Mouse (Mus musculus) heart, postnatal 36 days (tissue): ENCODE results near the gene Olfr1418. TPM values are rescaled to one million over a fixed set of nuclear protein-coding genes. Genes with fewer than 3 reads are reported as not detected.
"Not testable (repeated sequence)": the region's sequence is repeated elsewhere in the genome, so short reads cannot be mapped to it uniquely, and the experiment has no call there.

Source experiments
- DNase-seq, 2 experiments: peaks; one replicate each; pipeline ENCODE4 v3.0.0; 2021 to 2022
- intact Hi-C: fragments of 180-260 bp; cut with DNase I; formaldehyde crosslinking; loops from one replicate; pipeline ENCODE4 v1.15.1; 2025
- total RNA-seq, 2 experiments: library from RNA; stranded (reverse); gene quantifications; 2 replicates each; pipeline ENCODE4 v1.2.3; 2021

Olfr1418 gene
- not detected for total RNA-seq

- intact Hi-C loops: no loop called here
Observed at GRCm38 (mm10) chr19:11860966-11861365, at the start of gene Olfr1418. Olfr1418 (minus strand) TSS chr19:11861066.

GRCm38 (mm10) chr19:11886265-11886664, 25.4 kb upstream of the Olfr1418 start, which contains the start of gene Olfr1420:
Olfr1420 (plus strand) TSS chr19:11886565.
- no peak for DNase-seq
- intact Hi-C loops: no loop called here

More at GRCm38 (mm10) chr19:11860966-11861365, at the start of gene Olfr1418:
- no peak for DNase-seq

GRCm38 (mm10) chr19:11878404-11878803, 17.5 kb upstream of the Olfr1418 start:
- DNase-seq, intact Hi-C loops: not testable (repeated sequence)

GRCm38 (mm10) chr19:11875006-11875405, 14.1 kb upstream of the Olfr1418 start, which contains the start of gene Olfr1419:
Olfr1419 (minus strand) TSS chr19:11875106.
- DNase-seq: no peak
- intact Hi-C loops: no loop called here

- DNase-seq: no peak
- intact Hi-C loops: no loop called here
Observed at GRCm38 (mm10) chr19:11867837-11868236, 7.0 kb upstream of the Olfr1418 start.

GRCm38 (mm10) chr19:11856506-11856905, 4.4 kb downstream of the Olfr1418 start:
- intact Hi-C loops: no loop called here
- DNase-seq: no peak

GRCm38 (mm10) chr19:11854821-11855220, 6.0 kb downstream of the Olfr1418 start:
- intact Hi-C loops: no loop called here
- DNase-seq: no peak

- intact Hi-C loops: no loop called here
- no peak for DNase-seq
Observed at GRCm38 (mm10) chr19:11852652-11853051, 8.2 kb downstream of the Olfr1418 start.

GRCm38 (mm10) chr19:11846333-11846732, 14.5 kb downstream of the Olfr1418 start:
- intact Hi-C loops: no loop called here
- DNase-seq: no peak

GRCm38 (mm10) chr19:11839119-11839518, 21.7 kb downstream of the Olfr1418 start, which contains the start of gene Olfr1417:
Olfr1417 (minus strand) TSS chr19:11839219.
- intact Hi-C loops: no loop called here
- no peak for DNase-seq

GRCm38 (mm10) chr19:11823346-11824065, 37.4 kb downstream of the Olfr1418 start:
- intact Hi-C loops: loop anchor here (2.0 kb wide), 1 partner anchor 87 kb away; no protein-coding TSS in a partner anchor
- DNase-seq: no peak

GRCm38 (mm10) chr19:11820211-11820610, 40.7 kb downstream of the Olfr1418 start:
- DNase-seq: no peak
- intact Hi-C loops: loop anchor here (1.0 kb wide), 1 partner anchor 43 kb away; no protein-coding TSS in a partner anchor

- DNase-seq: peak; percentile 82 to 88
Observed at GRCm38 (mm10) chr19:11819800-11820199, 41.1 kb downstream of the Olfr1418 start.

GRCm38 (mm10) chr19:11819143-11819700, 41.6 kb downstream of the Olfr1418 start, which contains the start of gene Stx3:
Stx3 (minus strand) TSS chr19:11819403.
- no peak for DNase-seq
- intact Hi-C loops: loop anchor here (5.0 kb wide), 1 partner anchor 193 kb away; no protein-coding TSS in a partner anchor

More at GRCm38 (mm10) chr19:11819800-11820199, 41.1 kb downstream of the Olfr1418 start:
- intact Hi-C loops: loop anchor here (1.0 to 5.0 kb wide), 2 partner anchors 42 to 193 kb away; no protein-coding TSS in a partner anchor

GRCm38 (mm10) chr19:11818199-11819142, 42.4 kb downstream of the Olfr1418 start:
- intact Hi-C loops: loop anchor here (5.0 kb wide), 1 partner anchor 194 kb away; no protein-coding TSS in a partner anchor
- peak; percentile 66 to 73 for DNase-seq

GRCm38 (mm10) chr19:11817586-11817985, 43.3 kb downstream of the Olfr1418 start:
- no peak for DNase-seq
- intact Hi-C loops: loop anchor here (5.0 kb wide), 1 partner anchor 195 kb away; no protein-coding TSS in a partner anchor

- no peak for DNase-seq
- intact Hi-C loops: loop anchor here (5.0 kb wide), 1 partner anchor 196 kb away; no protein-coding TSS in a partner anchor
Observed at GRCm38 (mm10) chr19:11816706-11817105, 44.2 kb downstream of the Olfr1418 start.

- DNase-seq: no peak
- intact Hi-C loops: loop anchor here (5.0 kb wide), 1 partner anchor 197 kb away; no protein-coding TSS in a partner anchor
Observed at GRCm38 (mm10) chr19:11814742-11815333, 46.0 kb downstream of the Olfr1418 start.

- intact Hi-C loops: no loop called here
- DNase-seq: peak in 1 of 2 experiments; percentile 23
Observed at GRCm38 (mm10) chr19:11813649-11814048, 47.2 kb downstream of the Olfr1418 start.

- no peak for DNase-seq
- intact Hi-C loops: no loop called here
Observed at GRCm38 (mm10) chr19:11813136-11813535, 47.7 kb downstream of the Olfr1418 start.
